Mouse (Mus musculus) monocyte, adult 5-6 weeks (primary cell): ENCODE results near the gene Gm10197. TPM values are rescaled to one million over a fixed set of nuclear protein-coding genes. Genes with fewer than 3 reads are reported as not detected.
"Not testable (repeated sequence)": the region's sequence is repeated elsewhere in the genome, so short reads cannot be mapped to it uniquely, and the experiment has no call there.

Source experiments
- ATAC-seq: fragments of 153-309, 156-312 bp; replicated peaks from 2 replicates; pipeline ENCODE4 v1.8.0; 2017; ENCODE audit warnings: mild to moderate bottlenecking; ENCODE audit not compliant: low TSS enrichment, insufficient number of reproducible peaks, severe bottlenecking, poor library complexity, low FRiP score
- total RNA-seq: library from RNA; stranded (forward); fragments of 200-1000, 200-491, 200-594 nt; gene quantifications from 3 replicates; pipeline ENCODE4 v1.2.3, GENCODE M21; 2017

Gm10197 gene
- total RNA-seq, 1 experiment from 2014 or later = not detected

DNA sequence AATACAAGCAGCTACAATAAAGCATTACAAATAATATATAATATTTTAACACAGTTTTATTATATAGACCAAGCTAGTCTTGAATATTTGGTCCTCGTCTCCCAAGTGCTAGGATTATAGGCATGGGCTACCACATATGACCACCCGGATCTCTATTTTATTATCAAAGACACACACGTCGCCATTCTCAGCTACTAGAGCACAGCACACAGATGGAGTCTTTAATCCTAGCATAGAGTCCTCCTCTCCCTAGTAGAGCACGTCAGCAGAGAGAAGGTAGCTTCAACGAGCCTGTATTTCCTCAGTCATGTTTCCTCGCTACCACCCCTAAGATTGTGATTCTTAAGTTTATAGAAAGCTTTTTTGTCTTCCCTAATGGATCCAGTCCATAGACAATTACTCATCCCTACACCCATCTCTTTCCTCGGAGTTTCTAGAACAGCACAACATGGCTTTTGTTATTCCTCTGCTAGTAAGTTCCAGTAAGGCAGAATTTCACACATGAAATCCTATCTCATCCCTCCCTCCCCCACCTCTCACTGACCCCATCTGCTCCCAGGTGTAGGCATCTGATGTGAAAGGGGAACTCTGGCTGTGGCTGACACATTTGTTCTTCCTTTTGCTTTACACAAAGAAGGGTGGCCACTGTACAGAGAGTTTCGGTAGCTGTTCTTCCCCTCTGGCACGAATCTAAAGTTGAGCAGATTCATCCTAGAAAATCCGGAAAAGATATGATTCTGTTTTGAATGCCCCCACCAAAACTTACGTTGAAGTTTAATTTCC lies 26.1 kb upstream of the Gm10197 start:
- ATAC-seq = no peak

DNA sequence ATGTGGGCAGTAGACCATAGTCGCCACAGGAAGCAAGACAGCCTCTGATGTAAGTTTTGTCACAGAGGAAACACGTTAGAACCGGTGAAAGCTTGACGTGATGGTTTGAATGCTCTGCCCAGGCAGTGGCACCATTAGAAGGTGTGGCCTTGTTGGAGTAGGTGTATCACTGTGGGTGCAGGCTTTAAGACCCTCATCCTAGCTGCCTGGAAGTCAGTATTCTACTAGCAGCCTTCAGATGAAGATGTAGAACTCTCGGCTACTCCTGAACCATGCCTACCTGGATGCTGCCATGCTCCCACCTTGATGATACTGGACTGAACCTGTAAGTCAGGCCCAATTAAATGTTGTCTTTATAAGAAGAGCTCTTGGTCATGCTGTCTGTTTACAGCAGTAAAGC lies 24.2 kb upstream of the Gm10197 start:
- not testable (repeated sequence) for ATAC-seq

DNA sequence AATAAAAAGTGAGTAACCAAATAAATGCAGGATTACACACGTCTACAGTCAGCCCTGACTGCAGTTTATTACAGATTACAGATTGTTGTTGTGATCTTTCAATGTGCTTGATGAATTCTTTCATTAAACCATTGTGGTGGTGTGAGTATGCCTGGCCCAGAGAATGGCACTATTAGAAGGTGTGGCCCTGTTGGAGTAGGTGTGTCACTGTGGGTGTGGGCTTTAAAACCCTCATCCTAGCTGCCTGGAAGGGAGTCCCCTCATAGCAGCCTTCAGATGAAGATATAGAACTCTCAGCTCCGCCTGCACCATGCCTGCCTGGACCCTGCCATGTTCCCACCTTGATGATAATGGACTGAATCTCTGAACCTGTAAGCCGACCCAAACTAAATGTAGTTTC lies 23.4 kb upstream of the Gm10197 start:
- ATAC-seq = not testable (repeated sequence)

GRCm38 (mm10) chr19:53394552-53394951 lies 23.0 kb upstream of the Gm10197 start:
- ATAC-seq = no peak

- ATAC-seq = no peak
Measured at GRCm38 (mm10) chr19:53393646-53394045, 22.1 kb upstream of the Gm10197 start.

DNA sequence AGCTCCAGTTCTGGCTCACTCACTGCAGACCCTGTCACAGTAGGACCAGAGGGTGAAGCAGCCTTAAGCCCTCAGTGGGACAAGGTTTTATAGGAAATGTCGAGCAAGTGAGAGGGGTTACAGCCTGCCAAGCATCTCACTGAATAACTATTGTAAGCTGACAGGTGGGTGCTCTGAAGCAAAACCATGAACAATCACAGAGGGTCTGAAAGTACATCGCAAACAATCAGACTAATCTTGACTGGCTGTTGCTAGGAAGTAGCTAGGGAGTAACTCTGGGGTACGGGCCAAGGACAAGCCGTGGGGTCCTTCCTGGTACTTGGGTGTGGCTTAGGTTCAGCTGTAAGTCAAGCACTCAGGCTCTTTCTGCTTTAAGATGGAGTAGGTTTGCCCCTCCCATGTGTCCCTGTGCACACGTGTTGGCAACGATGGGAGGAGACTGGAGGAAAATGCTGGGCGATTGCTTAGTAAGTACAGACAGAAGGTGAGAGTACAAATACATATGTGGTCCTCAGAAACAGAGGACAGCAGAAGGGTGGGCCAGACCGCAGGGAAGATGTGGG lies 21.3 kb upstream of the Gm10197 start:
- ATAC-seq = no peak

GRCm38 (mm10) chr19:53391787-53392186 lies 20.2 kb upstream of the Gm10197 start:
- ATAC-seq = no peak

GRCm38 (mm10) chr19:53391386-53391785 lies 19.8 kb upstream of the Gm10197 start:
- ATAC-seq = no peak

DNA sequence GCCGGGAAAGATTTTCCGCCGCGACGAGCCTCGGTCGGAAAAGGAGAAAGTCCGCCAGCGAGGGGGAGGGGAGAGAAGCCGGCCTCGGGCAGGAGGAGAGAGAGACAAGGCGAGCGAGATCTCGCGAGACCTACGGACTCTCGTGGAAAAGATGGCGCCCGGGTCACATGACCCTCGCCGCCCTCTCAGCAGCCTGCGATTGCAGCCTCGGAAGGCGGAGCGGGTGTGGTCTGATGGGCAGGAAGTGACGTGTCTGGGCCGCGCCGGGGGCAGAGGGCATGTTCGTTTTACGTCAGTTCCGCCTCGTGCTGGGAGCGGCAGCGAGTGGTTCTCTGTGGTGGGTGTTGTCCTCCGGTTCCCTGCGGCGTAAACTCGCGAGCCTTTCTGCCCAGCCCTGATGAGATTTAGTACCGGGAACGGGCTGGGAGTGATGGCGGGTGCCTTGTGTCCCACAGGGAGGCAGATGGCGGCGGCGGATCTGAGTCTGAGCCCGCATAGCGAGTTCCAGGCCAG lies 19.0 kb upstream of the Gm10197 start, which contains the start of gene Smndc1:
Gene Smndc1, minus strand, starts transcription at position 84 of the 513 bp plus-strand sequence.
- ATAC-seq = peak; percentile 93

- ATAC-seq = peak; percentile 6; the same call in 1 of the 2 replicates
Measured at GRCm38 (mm10) chr19:53389851-53390431, 18.4 kb upstream of the Gm10197 start.

DNA sequence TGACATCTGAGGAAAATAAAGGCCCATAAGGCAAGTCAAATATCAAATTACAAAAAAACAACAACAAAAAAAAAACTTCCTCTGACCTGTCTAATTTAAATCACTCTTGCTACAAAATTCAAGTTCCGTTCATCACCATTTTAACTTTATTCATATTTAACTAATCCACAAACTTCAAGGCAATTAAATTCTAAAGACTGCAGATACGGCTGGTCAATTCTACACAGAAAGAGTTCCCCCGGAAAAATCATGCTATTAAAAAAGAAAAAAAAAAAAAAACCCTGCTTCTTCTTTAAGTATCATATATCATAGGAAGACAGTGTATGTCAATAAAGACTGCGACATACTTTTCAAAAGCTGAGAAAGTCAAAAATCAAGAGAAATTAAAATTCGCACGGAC lies 17.9 kb upstream of the Gm10197 start:
- ATAC-seq = no peak

- no peak for ATAC-seq
Measured at GRCm38 (mm10) chr19:53383336-53383735, 11.8 kb upstream of the Gm10197 start.

- ATAC-seq = no peak
Measured at GRCm38 (mm10) chr19:53378421-53378820, 6.9 kb upstream of the Gm10197 start.

- ATAC-seq = no peak
Measured at GRCm38 (mm10) chr19:53377652-53378051, 6.1 kb upstream of the Gm10197 start.

DNA sequence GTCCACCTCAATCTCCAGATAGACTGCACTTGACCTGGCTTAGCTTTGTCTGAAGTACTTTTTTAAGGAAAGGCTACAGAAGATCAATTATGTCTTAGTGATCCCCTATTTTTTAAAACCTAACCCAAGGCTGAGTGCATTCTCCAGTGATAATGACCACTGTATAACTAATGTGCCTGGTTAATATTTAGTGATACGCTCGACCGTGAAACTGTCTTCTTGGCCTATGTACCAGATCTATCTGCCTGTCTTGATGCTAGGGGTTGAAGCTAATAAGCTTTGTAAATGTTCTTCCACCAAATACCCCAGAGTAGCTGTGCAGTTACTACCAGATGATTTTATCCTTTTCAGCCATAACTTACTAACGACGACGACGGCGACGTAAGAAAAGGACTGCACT lies 4.2 kb upstream of the Gm10197 start:
- ATAC-seq = no peak

DNA sequence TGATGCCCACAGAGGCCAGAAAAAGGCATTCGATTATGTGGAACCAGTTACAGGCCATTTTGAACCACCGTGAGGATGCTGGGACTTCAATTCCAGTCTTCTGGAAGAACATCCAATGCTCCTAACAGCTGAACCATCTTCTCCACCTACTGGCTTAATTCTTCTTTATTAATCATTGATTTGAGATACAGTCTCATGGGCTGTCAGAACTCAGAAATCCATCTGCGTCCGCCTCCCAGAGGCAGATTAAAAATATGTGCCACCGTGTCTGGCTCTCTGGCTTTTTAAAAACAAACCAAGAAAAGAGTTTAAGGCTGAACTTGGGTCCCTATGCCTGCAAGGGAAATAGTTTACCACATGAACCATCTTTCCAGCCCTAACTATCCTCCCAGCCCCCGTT lies 3.7 kb upstream of the Gm10197 start:
- no peak for ATAC-seq

GRCm38 (mm10) chr19:53373570-53373969 lies 2.0 kb upstream of the Gm10197 start:
- ATAC-seq = no peak

DNA sequence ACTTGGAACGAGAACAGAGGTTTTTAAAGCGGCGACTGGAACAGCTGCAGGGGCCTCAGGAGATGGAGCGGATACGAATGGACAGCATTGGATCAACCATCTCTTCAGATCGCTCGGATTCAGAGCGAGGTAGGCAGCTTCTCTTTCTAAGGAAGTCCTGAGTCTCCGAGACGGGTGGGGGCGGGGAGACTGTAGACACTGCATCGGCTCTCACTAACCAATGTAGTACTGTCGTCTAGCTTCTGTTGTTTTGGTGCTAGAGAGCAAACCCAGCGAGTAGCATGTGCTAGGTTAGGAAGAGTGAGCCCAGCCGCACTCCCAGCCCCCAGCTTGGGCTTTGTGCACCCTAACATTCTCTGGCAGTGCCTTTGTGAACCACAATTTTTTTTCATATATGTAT lies 1.3 kb downstream of the Gm10197 start:
- no peak for ATAC-seq

GRCm38 (mm10) chr19:53369469-53370043 lies 2.0 kb downstream of the Gm10197 start:
- ATAC-seq = 0 out of 2 replicates have a peak, but pooled peaks have one; percentile 57
